Mouse (Mus musculus) subcutaneous adipose tissue, adult 2 months (tissue): ENCODE results near the gene Ddx31. TPM values are rescaled to one million over a fixed set of nuclear protein-coding genes. Genes with fewer than 3 reads are reported as not detected.

Source experiments
- polyA plus RNA-seq: library from polyadenylated mRNA; depleted of rRNA; stranded (reverse); fragments of >200 nt; gene quantifications from 2 replicates; pipeline ENCODE4 v1.2.3, GENCODE M21; 2012; ENCODE audit warnings: low replicate concordance; rRNA removed

The Ddx31 gene
- polyA plus RNA-seq, result 3.0 and 7.0 TPM in 2 replicates

DNA sequence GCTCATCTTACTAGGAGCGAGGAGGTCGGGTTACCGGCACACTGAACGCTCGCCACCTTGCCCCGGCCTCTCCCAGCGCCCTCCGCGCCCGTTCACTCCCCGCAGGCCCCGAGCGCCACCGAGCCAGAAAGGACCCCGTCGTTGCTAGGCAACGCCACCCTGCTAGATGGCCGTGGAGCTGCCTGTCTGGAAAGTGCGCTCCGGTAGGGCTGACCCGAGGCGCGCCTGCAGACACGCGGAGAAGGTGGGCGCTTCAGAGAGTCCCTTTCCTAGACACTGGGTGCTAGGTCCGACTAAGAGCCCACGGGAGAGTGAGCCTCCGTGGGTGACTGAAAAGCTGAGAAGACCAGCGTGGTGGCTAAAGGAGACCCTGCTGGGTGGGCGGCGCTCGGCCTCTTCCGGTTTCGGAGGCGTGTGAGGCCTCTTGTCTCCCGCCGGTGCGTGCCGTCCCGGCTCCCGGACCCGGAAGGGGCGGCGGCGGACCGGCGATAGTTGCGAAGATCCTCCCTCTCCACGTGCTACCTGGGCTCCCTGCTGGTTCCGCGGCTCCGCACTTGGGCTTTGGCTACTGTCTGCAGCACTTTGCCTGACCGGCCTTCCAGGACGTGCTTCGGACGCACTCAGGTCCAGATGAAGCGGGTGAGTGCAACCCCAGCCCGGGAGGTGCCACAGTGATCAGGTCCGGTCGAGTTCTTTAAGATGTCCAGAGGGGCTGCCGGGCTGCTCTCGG, at the start of gene Ddx31, which contains the start of gene Gtf3c4:
Gene Ddx31, plus strand, starts transcription at position 185 of the 730 bp plus-strand sequence.
Gene Gtf3c4, minus strand, starts transcription at position 139 of the 730 bp plus-strand sequence.

DNA sequence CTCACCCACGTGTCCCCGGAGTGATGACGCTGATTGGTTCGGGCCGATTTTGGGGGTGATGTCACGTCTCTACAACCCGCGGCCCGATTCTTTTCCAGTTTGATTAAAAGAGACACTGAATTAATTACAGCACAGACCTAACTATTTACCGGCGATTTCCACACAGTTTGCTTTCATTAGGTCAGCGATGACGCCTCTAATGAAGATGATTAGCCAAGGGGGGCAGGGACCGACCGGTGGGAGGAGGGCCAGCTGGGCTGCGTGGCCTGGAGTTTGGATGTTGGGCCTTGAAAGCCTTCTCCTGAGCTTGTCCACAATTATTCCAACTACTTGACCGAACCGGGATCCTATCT, 76.3 kb downstream of the Ddx31 start, which contains the start of gene Barhl1:
Gene Barhl1, minus strand, starts transcription at position 156 of the 353 bp plus-strand sequence.

Other genes with a start within 250 kb of the Ddx31 start
- gene Gfi1b, start 218.4 kb upstream of the Ddx31 start, polyA plus RNA-seq, result 0.86 and 0.93 TPM in 2 replicates
- 13.5 and 19.2 TPM in 2 replicates for gene Tsc1, start 199.2 kb upstream of the Ddx31 start, polyA plus RNA-seq
- 1.4 and 2.1 TPM in 2 replicates for gene Spaca9, start 140.7 kb upstream of the Ddx31 start, polyA plus RNA-seq
- 0.53 and 0.72 TPM in 2 replicates for gene Ak8, start 140.2 kb upstream of the Ddx31 start, polyA plus RNA-seq
- gene Gtf3c4, start within 50 bp of the Ddx31 start, polyA plus RNA-seq, result 5.4 and 17.4 TPM in 2 replicates
- not detected in 2 replicates for gene Barhl1, start 76.3 kb downstream of the Ddx31 start, polyA plus RNA-seq
- 0.48 TPM in 1 of 2 replicates, not detected in the other for gene Cfap77, start 214.7 kb downstream of the Ddx31 start, polyA plus RNA-seq
- gene Ttf1, start 219.9 kb downstream of the Ddx31 start, polyA plus RNA-seq, result 7.0 and 8.0 TPM in 2 replicates